ENCODE assay signal across 12 mouse cellular contexts in genomic region chr10:117386981-117387380, GRCm38 (mm10).
"Had no signal": no experiment of that assay in that cellular context is flagged by ENCODE, and none has a peak within 500 bp of the region (broad histone marks: within the 10 kb centered on the region; RNA-seq: fewer than 3 reads in every experiment).

No protein-coding gene starts in this region.

- DNase-seq: retina, postnatal 1 day; right cerebral cortex, adult 18-20 months; right cerebral cortex, postnatal 14 days; right cerebral cortex, postnatal 25 days; right cerebral cortex, postnatal 4 days; spleen, adult 18-20 months; thymus, adult 18-20 months; thymus, adult 2 months; thymus, postnatal 14 days; thymus, postnatal 25 days; thymus, postnatal 36 days; thymus, postnatal 4 days had no signal
